Mouse (Mus musculus) CH12.LX (cell line): ENCODE measurements around the gene Pde4dip. TPM values are rescaled to one million over a fixed set of nuclear protein-coding genes. Genes with fewer than 3 reads are reported as not detected.

Experiments
- DNase-seq: peaks from one replicate; pipeline ENCODE4 v3.0.0-alpha.2; 2013; ENCODE audit errors: extremely low read depth
- H3K27ac ChIP-seq: 2 replicates; pipeline ENCODE4 v1.5.1; 2012; ENCODE audit warnings: low read depth, mild to moderate bottlenecking, control low read depth, moderate library complexity; ENCODE audit not compliant: insufficient read depth
- H3K27me3 ChIP-seq: replicated peaks from 2 replicates; pipeline ENCODE3; 2012; ENCODE audit warnings: inconsistent platforms
- H3K36me3 ChIP-seq, 2 experiments: replicated peaks in 1 of 2; 2 replicates each; pipeline versions ENCODE3 to v1.6.1; 2012; ENCODE audit warnings: inconsistent platforms in 1 of 2, low read length in 1 of 2, mild to moderate bottlenecking in 1 of 2, mixed read lengths in 1 of 2, moderate library complexity in 1 of 2; ENCODE audit not compliant: control insufficient read depth in 1 of 2, insufficient read depth in 1 of 2
- H3K4me1 ChIP-seq, 2 experiments: 2 replicates each; pipeline ENCODE4 v1.6.1; 2012; ENCODE audit warnings: inconsistent platforms in 1 of 2, moderate library complexity in 1 of 2; ENCODE audit not compliant: insufficient read depth in 2 of 2, control insufficient read depth in 1 of 2
- H3K4me2 ChIP-seq: 2 replicates; pipeline ENCODE4 v1.6.1; 2012; ENCODE audit warnings: low read depth, mild to moderate bottlenecking, control low read depth; ENCODE audit not compliant: poor library complexity, insufficient read depth, severe bottlenecking
- H3K4me3 ChIP-seq, 3 experiments: fragments of 150-350 bp in 1 of 3; sonication (generic) in 1 of 3; replicated peaks in 1 of 3; 2 replicates each; pipeline versions ENCODE3 to v1.5.1; 2011 to 2012; ENCODE audit warnings: low read depth in 2 of 3, low read length in 2 of 3, mild to moderate bottlenecking in 2 of 3, moderate library complexity in 2 of 3, control low read depth in 1 of 3, improper control_type of control experiment in 1 of 3, inconsistent platforms in 1 of 3, mixed read lengths in 1 of 3; ENCODE audit not compliant: poor library complexity in 1 of 3
- H3K79me2 ChIP-seq: replicated peaks from 2 replicates; pipeline ENCODE4 v1.6.1; 2012; ENCODE audit warnings: mild to moderate bottlenecking, moderate library complexity; ENCODE audit not compliant: control insufficient read depth, poor library complexity, insufficient read depth, severe bottlenecking; ENCODE audit errors: extremely low read depth
- H3K9ac ChIP-seq: 2 replicates; pipeline ENCODE4 v1.6.1; 2012; ENCODE audit warnings: low read depth, mild to moderate bottlenecking, control low read depth, moderate library complexity; ENCODE audit not compliant: insufficient read depth
- H3K9me3 ChIP-seq: replicated peaks from 2 replicates; pipeline ENCODE3; 2012; ENCODE audit warnings: low read length, inconsistent platforms, mixed read lengths
- E2F4 ChIP-seq: IDR thresholded peaks from 2 replicates; pipeline ENCODE4 v1.6.1; 2011; ENCODE audit warnings: low read depth, low read length, improper control_type of control experiment; ENCODE audit not compliant: insufficient replicate concordance
- EP300 ChIP-seq: IDR thresholded peaks from 2 replicates; pipeline ENCODE4 v1.6.1; 2011; ENCODE audit warnings: low read length, improper control_type of control experiment
- ETS1 ChIP-seq: conservative IDR thresholded peaks from 2 replicates; pipeline ENCODE4 v1.6.1; 2012; ENCODE audit warnings: low read depth, mild to moderate bottlenecking, inconsistent platforms, low read length, improper control_type of control experiment, moderate library complexity
- JUN ChIP-seq: IDR thresholded peaks from 2 replicates; pipeline ENCODE4 v1.6.1; 2011; ENCODE audit warnings: low read depth, mild to moderate bottlenecking, low read length, improper control_type of control experiment, moderate library complexity; ENCODE audit not compliant: insufficient read depth
- JUND ChIP-seq: conservative IDR thresholded peaks from 2 replicates; pipeline ENCODE4 v1.6.1; 2011; ENCODE audit warnings: low read depth, low read length, improper control_type of control experiment
- KAT2A ChIP-seq: IDR thresholded peaks from 2 replicates; pipeline ENCODE4 v1.6.1; 2012; ENCODE audit warnings: low read length, improper control_type of control experiment, inconsistent platforms; ENCODE audit not compliant: insufficient replicate concordance
- MAFK ChIP-seq: IDR thresholded peaks from 2 replicates; pipeline ENCODE4 v1.6.1; 2011; ENCODE audit warnings: low read length, improper control_type of control experiment; ENCODE audit not compliant: insufficient replicate concordance
- MAZ ChIP-seq: IDR thresholded peaks from 2 replicates; pipeline ENCODE4 v1.6.1; 2012; ENCODE audit warnings: low read depth, mild to moderate bottlenecking, inconsistent platforms, low read length, improper control_type of control experiment, moderate library complexity
- MXI1 ChIP-seq: IDR thresholded peaks from 2 replicates; pipeline ENCODE4 v1.6.1; 2011; ENCODE audit warnings: mild to moderate bottlenecking, low read depth, low read length, improper control_type of control experiment
- MYC ChIP-seq: IDR thresholded peaks from 2 replicates; pipeline ENCODE4 v1.6.1; 2011; ENCODE audit warnings: low read depth, mild to moderate bottlenecking, improper control_type of control experiment, low read length
- NELFE ChIP-seq: IDR thresholded peaks from 2 replicates; pipeline ENCODE4 v1.6.1; 2011; ENCODE audit warnings: low read depth, low read length, improper control_type of control experiment
- PAX5 ChIP-seq: IDR thresholded peaks from 2 replicates; pipeline ENCODE4 v1.6.1; 2012; ENCODE audit warnings: low read length, inconsistent platforms, mixed read lengths
- POLR2A ChIP-seq: IDR thresholded peaks from 2 replicates; pipeline ENCODE4 v1.6.1; 2011; ENCODE audit warnings: low read depth, mild to moderate bottlenecking, improper control_type of control experiment, low read length
- POLR2AphosphoS2 ChIP-seq: IDR thresholded peaks from 2 replicates; pipeline ENCODE4 v1.6.1; 2011; ENCODE audit warnings: low read depth, low read length, improper control_type of control experiment
- RCOR1 ChIP-seq: conservative IDR thresholded peaks from 2 replicates; pipeline ENCODE4 v1.6.1; 2012; ENCODE audit warnings: low read depth, mild to moderate bottlenecking, inconsistent platforms, low read length, improper control_type of control experiment
- SIN3A ChIP-seq: IDR thresholded peaks from 2 replicates; pipeline ENCODE4 v1.6.1; 2012; ENCODE audit warnings: low read length, improper control_type of control experiment, inconsistent platforms
- TBP ChIP-seq: conservative IDR thresholded peaks from 2 replicates; pipeline ENCODE4 v1.6.1; 2011; ENCODE audit warnings: low read depth, low read length, improper control_type of control experiment
- UBTF ChIP-seq: IDR thresholded peaks from 2 replicates; pipeline ENCODE4 v1.6.1; 2012; ENCODE audit warnings: low read depth, mild to moderate bottlenecking, inconsistent platforms, low read length, improper control_type of control experiment, moderate library complexity
- USF1 ChIP-seq: IDR thresholded peaks from 2 replicates; pipeline ENCODE4 v1.6.1; 2014; ENCODE audit warnings: low read depth, mild to moderate bottlenecking, inconsistent platforms, low read length, improper control_type of control experiment
- ZC3H11A ChIP-seq: IDR thresholded peaks from 2 replicates; pipeline ENCODE4 v1.6.1; 2012; ENCODE audit warnings: low read depth, mild to moderate bottlenecking, inconsistent platforms, low read length, improper control_type of control experiment
- ZKSCAN1 ChIP-seq: IDR thresholded peaks from 2 replicates; pipeline ENCODE4 v1.6.1; 2012; ENCODE audit warnings: low read depth, inconsistent platforms, low read length, improper control_type of control experiment, borderline replicate concordance
- ZNF384 ChIP-seq: IDR thresholded peaks from 2 replicates; pipeline ENCODE4 v1.6.1; 2012; ENCODE audit warnings: low read depth, low read length, improper control_type of control experiment, inconsistent platforms
- dilution Hi-C: fragments of 300-500 bp; cut with MboI; formaldehyde crosslinking; loops from 2 replicates; pipeline ENCODE4 v1.14.3; 2020; ENCODE audit warnings: low sequenced_read_pairs; ENCODE audit not compliant: extremely low pct_unique_long_range_greater_than_20kb, extremely low pct_ligation_motif_present
- in situ Hi-C: fragments of 300-500 bp; cut with MboI; formaldehyde crosslinking; loops from 3 replicates; pipeline ENCODE4 v1.14.3; 2019; ENCODE audit warnings: low sequenced_read_pairs, low pct_ligation_motif_present, low pct_unique_long_range_greater_than_20kb, mixed read lengths
- polyA plus RNA-seq: library from polyadenylated mRNA; unstranded; fragments of >175 nt; gene quantifications from 2 replicates; pipeline ENCODE4 v1.2.1, GENCODE M21; 2012; ENCODE audit warnings: low read depth; ENCODE audit not compliant: insufficient read length
- total RNA-seq, 2 experiments: library from RNA; depleted of rRNA; stranded (reverse); fragments of 300-350 nt in 1 of 2; fragments of >200 nt in 1 of 2; gene quantifications; 2 replicates each; pipeline ENCODE4 v1.2.3; 2012 to 2014

Gene Pde4dip
- total and polyA plus RNA-seq, 3 experiments = 12.4 to 21.7 (median 15.2) TPM

DNA sequence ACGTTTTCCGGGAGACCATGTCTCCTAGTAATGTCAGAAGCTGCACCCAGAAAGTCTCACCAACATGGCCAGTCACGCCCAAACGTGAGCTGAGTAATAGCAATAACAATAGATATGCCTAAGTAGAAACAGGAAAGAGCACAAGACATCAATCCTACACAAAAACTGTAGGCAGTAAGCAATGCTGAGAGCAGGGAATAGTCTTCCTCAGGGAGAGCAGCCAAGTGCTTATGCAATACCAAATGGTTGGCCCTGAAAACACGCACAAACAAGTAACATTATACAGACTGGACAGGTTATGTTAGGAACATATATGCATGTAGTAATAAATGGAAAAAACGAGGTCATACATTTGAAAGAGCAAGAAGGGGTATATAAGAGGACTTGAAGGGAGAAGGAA is 239.0 kb downstream of the Pde4dip start:
- H3K27me3 ChIP-seq = peaks cover 4% of the 10 kb centered on the region
- TF ChIP-seq MAZ (no peak), TBP (no peak), ZC3H11A (no peak), E2F4 (no peak), MYC (no peak), NELFE (no peak), EP300 (no peak), USF1 (no peak), JUND (no peak), MXI1 (no peak), RCOR1 (no peak), ZNF384 (no peak), KAT2A (no peak), ETS1 (no peak), PAX5 (no peak), SIN3A (no peak)

GRCm38 (mm10) chr3:97649022-97649421 is 239.5 kb downstream of the Pde4dip start:
- Histone ChIP-seq H3K9me3 (no peaks in the 10 kb centered on the region), H3K79me2 (no peaks in the 10 kb centered on the region), H3K4me3 (no peak overlapping the region), H3K9ac (no peak overlapping the region), H3K4me2 (no peak overlapping the region), H3K36me3 (no peaks in the 10 kb centered on the region), H3K27me3 (peaks cover 4% of the 10 kb centered on the region), H3K27ac (no peak overlapping the region), H3K4me1 (no peaks in the 10 kb centered on the region)
- in situ Hi-C loops (no loop called here), dilution Hi-C loops (no loop called here)
- DNase-seq = no peak
- TF ChIP-seq UBTF (no peak), JUN (no peak), ZNF384 (no peak), POLR2AphosphoS2 (no peak), USF1 (no peak), POLR2A (no peak), KAT2A (no peak), ZKSCAN1 (no peak), ETS1 (no peak), MAFK (no peak)

More for the DNA sequence above, 239.0 kb downstream of the Pde4dip start:
- Histone ChIP-seq H3K9ac (no peak overlapping the region), H3K27ac (no peak overlapping the region), H3K4me1 (no peaks in the 10 kb centered on the region), H3K4me3 (no peak overlapping the region), H3K36me3 (no peaks in the 10 kb centered on the region), H3K79me2 (no peaks in the 10 kb centered on the region), H3K4me2 (no peak overlapping the region), H3K9me3 (peaks cover 2% of the 10 kb centered on the region)
- in situ Hi-C loops (no loop called here), dilution Hi-C loops (no loop called here)
- no peak for DNase-seq
